Mouse (Mus musculus) large intestine, adult 2 months (tissue): ENCODE results near the gene Pi4k2a. TPM values are rescaled to one million over a fixed set of nuclear protein-coding genes. Genes with fewer than 3 reads are reported as not detected.

ENCODE experiments used
- DNase-seq: peaks from one replicate; pipeline ENCODE4 v3.0.0-alpha.2; 2012; ENCODE audit warnings: low read depth, low spot score
- WGBS: fragments of 180-500 bp; shearing (Covaris S2); methylation state at CpG from one replicate; pipeline ENCODE4 v1.1.7; 2018; 5-methylcytosine and 5-hydroxymethylcytosine counted together
- polyA plus RNA-seq: library from polyadenylated mRNA; depleted of rRNA; stranded (reverse); fragments of >200 nt; gene quantifications from 2 replicates; pipeline ENCODE4 v1.2.3, GENCODE M21; 2012; rRNA removed

Pi4k2a gene
- polyA plus RNA-seq, 1 experiment = 34.2 TPM

- 2% methylated on average over 63 of the region's 63 CpGs for WGBS
- no peak for DNase-seq
Measured at GRCm38 (mm10) chr19:42147769-42148568, 57.7 kb downstream of the Pi4k2a start.

GRCm38 (mm10) chr19:42148569-42148860 is 58.2 kb downstream of the Pi4k2a start:
- WGBS = 36% methylated on average over 7 of the region's 7 CpGs
- DNase-seq = no peak

- 3% methylated on average over 6 of the region's 6 CpGs for WGBS
- peak; percentile 62 for DNase-seq
Measured at GRCm38 (mm10) chr19:42151990-42152389, 61.7 kb downstream of the Pi4k2a start.

- no peak for DNase-seq
- 62% methylated on average over 12 of the region's 12 CpGs for WGBS
Measured at GRCm38 (mm10) chr19:42157493-42158237, 67.4 kb downstream of the Pi4k2a start.

- WGBS = 63% methylated on average over 13 of the region's 13 CpGs
- no peak for DNase-seq
Measured at GRCm38 (mm10) chr19:42158246-42159017, 68.2 kb downstream of the Pi4k2a start.

- DNase-seq = no peak
- 46% methylated on average over 5 of the region's 5 CpGs for WGBS
Measured at GRCm38 (mm10) chr19:42163764-42164163, 73.5 kb downstream of the Pi4k2a start, which contains the start of gene Zfyve27. Zfyve27 (plus strand) TSS chr19:42163951.

- DNase-seq = no peak
- WGBS = 31% methylated on average over 7 of the region's 7 CpGs
Measured at GRCm38 (mm10) chr19:42164188-42164587, 73.9 kb downstream of the Pi4k2a start.

GRCm38 (mm10) chr19:42166130-42166529 is 75.9 kb downstream of the Pi4k2a start:
- peak; percentile 77 for DNase-seq
- WGBS = 3% methylated on average over 12 of the region's 12 CpGs

- DNase-seq = no peak
- WGBS = 26% methylated on average over 3 of the region's 3 CpGs
Measured at GRCm38 (mm10) chr19:42166766-42167165, 76.5 kb downstream of the Pi4k2a start.

GRCm38 (mm10) chr19:42167489-42167888 is 77.2 kb downstream of the Pi4k2a start:
- no peak for DNase-seq
- WGBS = 71% methylated on average over 9 of the region's 9 CpGs

- no peak for DNase-seq
Measured at GRCm38 (mm10) chr19:42169322-42169975, 79.2 kb downstream of the Pi4k2a start.

GRCm38 (mm10) chr19:42170025-42170969 is 80.0 kb downstream of the Pi4k2a start:
- peak; percentile 67 for DNase-seq
- WGBS = 2% methylated on average over 56 of the region's 56 CpGs

More at GRCm38 (mm10) chr19:42169322-42169975, 79.2 kb downstream of the Pi4k2a start:
- 36% methylated on average over 10 of the region's 10 CpGs for WGBS

Other genes with a start within 250 kb of the Pi4k2a start
- 10.4 and 21.6 TPM in 2 replicates for gene Frat2, start 242.3 kb upstream of the Pi4k2a start, polyA plus RNA-seq
- gene Rrp12, start 194.3 kb upstream of the Pi4k2a start, polyA plus RNA-seq = 5.2 and 7.4 TPM in 2 replicates
- gene Pgam1, start 178.5 kb upstream of the Pi4k2a start, polyA plus RNA-seq = 211 and 297 TPM in 2 replicates
- 10.4 and 11.5 TPM in 2 replicates for gene Exosc1, start 157.0 kb upstream of the Pi4k2a start, polyA plus RNA-seq
- 45.3 and 63.1 TPM in 2 replicates for gene Zdhhc16, start 157.0 kb upstream of the Pi4k2a start, polyA plus RNA-seq
- gene Mms19, start 109.3 kb upstream of the Pi4k2a start, polyA plus RNA-seq = 32.7 and 50.2 TPM in 2 replicates
- 11.1 and 11.3 TPM in 2 replicates for gene Ubtd1, start 108.7 kb upstream of the Pi4k2a start, polyA plus RNA-seq
- not detected in 2 replicates for gene Ankrd2, start 54.5 kb upstream of the Pi4k2a start, polyA plus RNA-seq
- gene Hoga1, start 44.9 kb upstream of the Pi4k2a start, polyA plus RNA-seq = 0.57 and 1.4 TPM in 2 replicates
- gene 4933411K16Rik, start 38.2 kb upstream of the Pi4k2a start, polyA plus RNA-seq = 0.09 and 0.23 TPM in 2 replicates
- 2.4 and 2.5 TPM in 2 replicates for gene Morn4, start 4.1 kb upstream of the Pi4k2a start, polyA plus RNA-seq
- gene Avpi1, start 38.6 kb downstream of the Pi4k2a start, polyA plus RNA-seq = 6.1 and 7.8 TPM in 2 replicates
- gene Marveld1, start 56.9 kb downstream of the Pi4k2a start, polyA plus RNA-seq = 41.8 and 46.9 TPM in 2 replicates
- 28.1 and 33.1 TPM in 2 replicates for gene Zfyve27, start 73.5 kb downstream of the Pi4k2a start, polyA plus RNA-seq
- gene Sfrp5, start 111.8 kb downstream of the Pi4k2a start, polyA plus RNA-seq = 3.3 and 4.2 TPM in 2 replicates
- gene Golga7b, start 157.1 kb downstream of the Pi4k2a start, polyA plus RNA-seq = 0.76 and 1.0 TPM in 2 replicates